Mouse (Mus musculus): Measurements from ENCODE around the gene Chad. TPM values are rescaled to one million over a fixed set of nuclear protein-coding genes. Genes with fewer than 3 reads are reported as not detected.

The Chad gene
- total and polyA plus RNA-seq, 3 experiments: 0.06 TPM; not detected in 2

Other genes with a start within 250 kb of the Chad start
- 10 to 100 TPM; 59.5 to 63.7 TPM for gene Luc7l3, start 243.1 kb upstream of the Chad start, total RNA-seq (2021)
- gene Luc7l3, start 243.1 kb upstream of the Chad start, polyA plus RNA-seq (2012; rRNA removed): 2.3 and 2.6 TPM in 2 replicates
- gene Ankrd40, start 237.0 kb upstream of the Chad start, total RNA-seq (2021): 100 to 1,000 TPM; 163 to 189 TPM
- 175 and 195 TPM in 2 replicates for gene Ankrd40, start 237.0 kb upstream of the Chad start, polyA plus RNA-seq (2012; rRNA removed)
- gene Abcc3, start 172.1 kb upstream of the Chad start, total RNA-seq (2021): 1 to 10 TPM; 6.2 to 7.5 TPM
- 5.8 and 5.9 TPM in 2 replicates for gene Abcc3, start 172.1 kb upstream of the Chad start, polyA plus RNA-seq (2012; rRNA removed)
- gene Cacna1g, start 90.8 kb upstream of the Chad start, total RNA-seq (2021): under 1 TPM; 0.61 to 0.69 TPM
- 2.7 and 3.5 TPM in 2 replicates for gene Cacna1g, start 90.8 kb upstream of the Chad start, polyA plus RNA-seq (2012; rRNA removed)
- gene Spata20, start 78.9 kb upstream of the Chad start, total RNA-seq (2021): not detected
- not detected in 2 replicates for gene Spata20, start 78.9 kb upstream of the Chad start, polyA plus RNA-seq (2012; rRNA removed)
- 10 to 100 TPM; 23.3 to 40.4 TPM for gene Epn3, start 65.1 kb upstream of the Chad start, total RNA-seq (2021)
- gene Epn3, start 65.1 kb upstream of the Chad start, polyA plus RNA-seq (2012; rRNA removed): 23.0 and 25.5 TPM in 2 replicates
- 1 to 10 TPM; 3.8 to 6.7 TPM for gene Mycbpap, start 43.3 kb upstream of the Chad start, total RNA-seq (2021)
- 0.49 and 0.84 TPM in 2 replicates for gene Mycbpap, start 43.3 kb upstream of the Chad start, polyA plus RNA-seq (2012; rRNA removed)
- gene Rsad1, start 15.8 kb upstream of the Chad start, total RNA-seq (2021): 10 to 100 TPM in 1 of 2 experiments, 1 to 10 TPM in 1; 8.4 to 13.4 TPM
- gene Rsad1, start 15.8 kb upstream of the Chad start, polyA plus RNA-seq (2012; rRNA removed): 25.8 and 27.0 TPM in 2 replicates
- gene Acsf2, start 36.8 kb downstream of the Chad start, total RNA-seq (2021): 100 to 1,000 TPM; 146 to 155 TPM
- gene Acsf2, start 36.8 kb downstream of the Chad start, polyA plus RNA-seq (2012; rRNA removed): 149 and 167 TPM in 2 replicates
- gene Lrrc59, start 64.7 kb downstream of the Chad start, total RNA-seq (2021): 100 to 1,000 TPM; 119 to 128 TPM
- 51.9 and 66.4 TPM in 2 replicates for gene Lrrc59, start 64.7 kb downstream of the Chad start, polyA plus RNA-seq (2012; rRNA removed)
- gene Mrpl27, start 88.7 kb downstream of the Chad start, total RNA-seq (2021): 10 to 100 TPM; 78.0 to 91.6 TPM
- gene Mrpl27, start 88.7 kb downstream of the Chad start, polyA plus RNA-seq (2012; rRNA removed): 12.3 and 14.2 TPM in 2 replicates
- under 1 TPM; 0.29 to 0.31 TPM for gene Eme1, start 88.9 kb downstream of the Chad start, total RNA-seq (2021)
- gene Eme1, start 88.9 kb downstream of the Chad start, polyA plus RNA-seq (2012; rRNA removed): 0.18 and 0.21 TPM in 2 replicates
- gene Xylt2, start 112.5 kb downstream of the Chad start, total RNA-seq (2021): 10 to 100 TPM; 11.5 to 19.0 TPM
- gene Xylt2, start 112.5 kb downstream of the Chad start, polyA plus RNA-seq (2012; rRNA removed): 51.7 and 60.4 TPM in 2 replicates
- gene Gm11541, start 139.5 kb downstream of the Chad start, total RNA-seq (2021): not detected
- not detected in 2 replicates for gene Gm11541, start 139.5 kb downstream of the Chad start, polyA plus RNA-seq (2012; rRNA removed)
- under 1 TPM; 0.31 to 0.40 TPM for gene Cdc34b, start 176.7 kb downstream of the Chad start, total RNA-seq (2021)
- 0.10 and 0.55 TPM in 2 replicates for gene Cdc34b, start 176.7 kb downstream of the Chad start, polyA plus RNA-seq (2012; rRNA removed)
- gene Tmem92, start 217.7 kb downstream of the Chad start, total RNA-seq (2021): not detected
- not detected in 2 replicates for gene Tmem92, start 217.7 kb downstream of the Chad start, polyA plus RNA-seq (2012; rRNA removed)